Mouse (Mus musculus): Measurements from ENCODE around the gene Wfikkn1. TPM values are rescaled to one million over a fixed set of nuclear protein-coding genes. Genes with fewer than 3 reads are reported as not detected.

The Wfikkn1 gene
- total RNA-seq (2017), result 2.0 and 3.0 TPM in 2 replicates

DNA sequence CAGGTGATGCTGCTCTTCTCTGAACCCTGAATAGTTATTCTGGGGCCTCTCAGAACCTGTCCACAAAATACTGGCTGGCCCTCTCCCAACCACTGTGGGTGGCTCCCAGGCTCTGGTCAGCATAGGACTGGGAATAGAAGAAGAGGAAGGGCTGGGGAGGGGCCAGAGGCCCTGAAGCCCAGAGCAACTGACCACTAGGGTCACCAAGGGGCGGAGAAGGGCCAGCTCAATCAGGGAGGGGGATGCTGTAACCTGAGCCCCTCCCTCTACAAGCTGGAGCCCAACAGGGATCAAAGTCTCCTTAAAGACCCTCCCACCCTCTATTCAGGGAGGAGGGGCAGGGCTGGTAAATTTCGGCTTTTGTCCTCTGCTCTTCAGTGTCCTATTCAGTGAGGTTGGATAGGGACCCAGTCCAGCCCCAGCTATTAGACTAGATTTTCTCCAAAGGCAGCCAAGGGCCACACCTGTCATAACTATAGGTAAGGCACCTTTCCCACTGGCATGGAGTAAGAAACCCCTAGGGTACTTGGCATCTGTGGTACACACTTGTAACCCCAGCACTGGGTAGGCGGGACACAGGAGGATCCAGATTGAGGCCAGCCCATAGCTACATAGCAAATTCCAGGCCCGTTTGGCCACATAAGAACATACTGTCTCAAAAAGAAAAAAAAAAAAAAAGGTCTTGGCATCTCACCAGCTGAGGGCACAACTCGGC, at the start of gene Wfikkn1:
TSS of gene Wfikkn1 (minus strand) at position 663 of the 715 bp plus-strand sequence.
- no peak for ATAC-seq (ENCODE audit: extremely low read depth, insufficient number of reproducible peaks, low FRiP score, poor library complexity, severe bottlenecking)

DNA sequence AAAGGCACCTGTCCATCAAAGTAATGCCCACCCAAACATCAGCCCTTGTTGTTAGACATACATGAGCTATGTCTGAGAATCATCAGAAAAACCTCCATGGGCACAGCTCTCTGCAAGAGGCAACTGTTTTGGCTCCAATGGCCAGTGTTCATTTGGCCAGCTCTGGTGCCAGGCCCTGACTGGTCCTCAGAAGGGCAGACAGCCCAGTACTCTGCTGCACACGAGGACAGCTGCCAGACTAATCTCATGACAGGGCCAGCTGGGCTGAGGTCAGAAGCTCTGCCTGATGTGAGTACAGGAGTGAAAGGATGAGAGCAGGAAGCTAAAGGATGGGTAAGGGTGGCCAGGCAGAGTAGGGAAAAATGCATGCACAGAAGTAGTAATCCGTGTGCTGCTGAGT, 44.7 kb upstream of the Wfikkn1 start:
- no peak for ATAC-seq (ENCODE audit: extremely low read depth, insufficient number of reproducible peaks, low FRiP score, poor library complexity, severe bottlenecking)

DNA sequence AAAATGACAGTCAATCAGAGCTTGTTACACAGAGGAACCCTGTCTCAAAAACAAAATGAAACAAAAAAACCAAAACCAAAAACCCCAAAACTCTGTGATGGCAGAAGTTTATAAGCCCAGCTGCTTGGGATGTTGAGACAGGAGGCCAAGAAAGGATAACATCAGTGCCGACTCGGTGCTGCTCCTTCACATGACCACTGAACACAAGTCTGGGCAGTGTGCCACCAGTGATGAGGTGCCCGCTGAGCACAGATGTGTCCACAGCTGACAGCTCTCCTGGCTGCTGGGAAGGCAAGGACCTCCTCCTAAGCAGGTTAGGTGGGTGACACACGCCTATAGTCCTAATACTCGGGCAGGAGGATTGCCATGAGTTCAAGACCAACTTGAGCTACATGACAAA, 41.5 kb upstream of the Wfikkn1 start:
- ATAC-seq (ENCODE audit: extremely low read depth, insufficient number of reproducible peaks, low FRiP score, poor library complexity, severe bottlenecking), result no peak

DNA sequence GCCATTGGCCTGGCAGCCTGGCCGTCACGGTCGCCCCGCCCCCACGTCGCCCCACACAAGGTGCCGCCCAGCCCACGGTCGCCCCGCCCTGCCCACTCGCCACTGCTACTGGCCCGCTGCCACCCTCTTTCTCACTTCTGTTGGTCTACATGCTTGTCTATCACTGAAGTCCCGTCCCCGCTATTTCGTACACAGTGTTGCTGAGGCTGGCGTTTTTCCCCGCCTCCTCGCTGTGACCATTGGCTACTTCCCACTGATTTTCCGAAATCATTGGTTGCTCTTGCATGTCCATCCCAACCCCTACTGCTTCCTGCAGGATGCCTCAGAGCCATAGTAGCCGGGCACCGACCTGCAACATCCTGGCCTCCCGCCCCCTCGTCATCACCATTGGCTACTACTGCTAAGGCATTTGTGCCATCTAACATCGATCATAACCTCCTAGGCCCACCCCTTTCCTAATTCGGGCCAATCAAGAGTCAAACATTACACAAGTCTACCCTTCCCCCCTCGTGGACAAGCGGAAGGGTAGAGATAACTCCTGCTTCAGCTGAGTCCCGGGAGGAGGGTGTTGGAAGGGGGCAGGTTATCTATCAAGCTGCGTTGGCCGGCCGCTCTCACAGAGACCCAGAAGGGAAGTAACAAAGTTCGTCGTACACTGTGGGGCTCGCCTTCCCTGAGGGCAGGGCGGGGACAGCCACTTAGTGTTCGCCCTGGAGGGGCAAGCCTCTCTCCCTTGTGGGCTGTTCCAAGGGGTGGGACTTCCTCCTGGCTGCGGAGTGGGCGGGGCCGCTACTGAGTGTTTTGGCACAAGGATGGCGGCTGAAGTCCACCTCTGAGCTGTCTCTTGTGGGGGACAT, 39.4 kb upstream of the Wfikkn1 start:
- peak; percentile 88 for ATAC-seq (ENCODE audit: extremely low read depth, insufficient number of reproducible peaks, low FRiP score, poor library complexity, severe bottlenecking)

DNA sequence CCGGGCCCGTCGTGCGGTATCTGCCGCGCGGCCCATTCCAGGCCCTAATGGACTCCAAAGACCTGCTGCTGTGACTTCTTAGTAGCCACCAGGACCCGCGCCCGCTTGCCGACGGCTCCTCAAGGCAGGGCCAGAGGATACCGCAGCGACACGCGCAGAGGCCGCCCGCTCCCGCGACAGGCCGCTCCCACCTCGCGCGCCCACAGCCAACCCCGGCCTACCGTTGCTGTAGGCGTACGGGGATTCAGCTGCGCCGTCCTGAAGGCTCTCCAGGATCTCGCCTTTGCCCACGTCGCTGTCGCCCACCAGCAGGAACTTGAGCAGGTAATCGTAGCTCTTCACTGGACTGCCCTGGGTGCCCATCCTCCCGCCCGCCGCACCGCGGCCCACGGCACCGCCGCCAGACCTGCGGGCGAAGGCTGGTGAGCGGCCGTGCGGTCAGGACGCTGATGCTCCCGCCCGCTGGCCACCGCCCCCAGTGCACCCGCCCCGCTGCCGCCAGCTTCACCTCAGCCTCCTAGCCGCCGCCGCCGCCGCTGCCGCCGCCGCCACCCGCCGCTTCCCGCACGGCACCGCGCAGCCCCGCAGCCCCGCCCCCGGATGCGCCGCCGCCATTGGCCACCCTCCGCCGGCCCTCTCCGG, 38.6 kb upstream of the Wfikkn1 start, which contains the start of gene Rab40c:
TSS of gene Rab40c (minus strand) at position 584 of the 642 bp plus-strand sequence.
- ATAC-seq (ENCODE audit: extremely low read depth, insufficient number of reproducible peaks, low FRiP score, poor library complexity, severe bottlenecking), result no peak

DNA sequence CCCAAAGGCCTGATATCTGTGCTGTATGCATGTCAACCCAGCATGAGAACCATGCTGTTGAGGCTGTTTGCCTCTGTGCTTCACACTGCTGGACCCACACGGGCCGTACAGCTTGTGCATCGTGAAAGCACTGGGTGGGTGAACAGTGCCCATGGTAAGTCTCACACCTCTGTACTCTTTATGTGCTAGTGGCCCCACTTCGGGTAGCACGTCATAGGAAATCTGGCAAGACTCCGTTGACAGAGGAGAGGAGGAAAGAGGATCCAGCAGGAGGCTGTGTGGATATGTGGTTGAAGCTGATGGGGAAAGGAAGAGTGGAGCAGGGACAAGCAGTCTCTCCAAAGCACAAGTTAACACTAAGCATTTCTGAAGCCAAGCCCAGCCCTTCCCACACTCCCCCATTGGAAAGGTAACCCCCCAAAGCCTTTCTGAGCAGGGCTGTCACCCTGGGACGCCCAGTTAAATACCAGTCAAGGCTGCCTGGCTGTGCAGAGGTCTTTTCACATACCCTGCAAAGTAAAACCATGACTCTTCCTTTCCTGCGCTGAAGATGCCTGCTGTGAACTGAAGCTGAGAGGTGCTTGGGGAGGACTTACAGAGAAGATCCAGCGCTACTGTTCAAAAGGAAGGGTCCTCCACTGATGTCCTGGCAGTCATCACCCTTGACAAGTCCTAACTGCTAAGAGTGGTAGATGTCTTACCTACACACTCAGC, 37.5 kb upstream of the Wfikkn1 start:
- ATAC-seq (ENCODE audit: extremely low read depth, insufficient number of reproducible peaks, low FRiP score, poor library complexity, severe bottlenecking), result no peak

DNA sequence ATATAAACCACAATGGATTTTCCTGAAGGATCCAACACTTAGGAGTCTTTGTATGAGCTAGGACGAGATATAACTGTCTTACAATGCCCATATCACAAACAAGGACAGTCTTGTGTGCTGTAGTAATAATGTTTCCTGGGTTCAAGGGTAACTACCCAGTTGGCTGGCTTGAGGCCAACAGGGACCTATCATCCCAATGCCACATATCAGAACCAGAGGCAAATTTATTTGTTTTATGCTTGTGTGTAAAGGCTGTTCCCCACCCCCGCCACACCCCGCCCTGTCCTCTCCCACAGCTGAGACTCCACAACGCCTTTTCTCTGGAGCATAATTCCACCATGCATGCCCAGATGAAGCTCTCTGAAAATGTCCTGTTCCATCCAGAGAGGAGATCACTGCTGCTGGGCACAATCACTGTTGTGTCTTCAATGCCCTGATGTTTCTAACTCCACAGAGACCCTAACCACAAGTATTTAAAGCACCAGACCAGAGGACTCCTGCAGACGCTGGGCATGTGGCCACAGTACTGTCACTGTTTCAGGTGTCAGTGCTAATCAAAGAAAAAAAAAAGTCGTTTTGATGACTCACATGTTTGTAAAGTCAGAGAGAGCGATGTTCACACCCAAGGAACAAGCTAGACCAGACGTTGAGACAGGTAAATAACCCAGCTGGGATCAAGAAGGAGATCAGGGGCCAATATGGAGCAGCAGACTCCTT, 36.4 kb upstream of the Wfikkn1 start:
- no peak for ATAC-seq (ENCODE audit: extremely low read depth, insufficient number of reproducible peaks, low FRiP score, poor library complexity, severe bottlenecking)

DNA sequence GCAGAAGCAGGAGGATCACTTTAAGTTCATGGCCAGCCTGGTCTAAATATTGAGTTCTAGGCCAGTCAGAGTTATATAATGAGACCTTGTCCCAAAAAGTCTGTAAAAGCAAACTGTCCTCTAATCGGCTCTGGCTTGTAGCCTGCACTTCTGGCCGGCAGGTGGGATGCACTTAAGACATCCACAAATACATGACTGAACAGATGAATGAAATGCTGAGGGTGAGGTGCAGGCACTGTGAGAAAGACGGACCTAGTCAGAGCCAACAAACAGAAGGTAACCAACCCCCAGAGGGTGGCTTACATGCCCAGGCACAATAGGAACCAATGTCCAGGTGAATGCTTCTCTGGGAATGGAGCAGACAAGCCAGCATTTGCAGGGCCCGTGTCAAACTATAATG, 33.6 kb upstream of the Wfikkn1 start:
- no peak for ATAC-seq (ENCODE audit: extremely low read depth, insufficient number of reproducible peaks, low FRiP score, poor library complexity, severe bottlenecking)

DNA sequence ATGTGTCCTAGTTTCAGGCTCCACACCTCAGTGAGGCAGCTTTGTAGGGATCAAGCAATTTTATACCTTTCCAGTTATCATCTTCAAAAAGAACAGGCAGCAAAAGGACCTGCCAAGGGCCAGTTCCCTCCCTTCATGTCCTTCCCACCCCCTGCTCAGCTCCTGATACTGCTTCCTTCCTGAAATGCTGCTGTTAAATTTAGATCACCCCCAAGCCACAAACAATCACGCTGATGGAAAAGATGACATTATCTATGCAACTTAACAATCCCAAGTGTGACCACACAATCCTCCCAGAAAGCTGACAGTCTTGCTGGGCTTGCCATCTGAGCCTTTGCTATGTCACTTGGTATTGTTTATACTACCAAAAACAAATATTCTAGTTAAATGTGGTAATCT, 33.2 kb upstream of the Wfikkn1 start:
- no peak for ATAC-seq (ENCODE audit: extremely low read depth, insufficient number of reproducible peaks, low FRiP score, poor library complexity, severe bottlenecking)

DNA sequence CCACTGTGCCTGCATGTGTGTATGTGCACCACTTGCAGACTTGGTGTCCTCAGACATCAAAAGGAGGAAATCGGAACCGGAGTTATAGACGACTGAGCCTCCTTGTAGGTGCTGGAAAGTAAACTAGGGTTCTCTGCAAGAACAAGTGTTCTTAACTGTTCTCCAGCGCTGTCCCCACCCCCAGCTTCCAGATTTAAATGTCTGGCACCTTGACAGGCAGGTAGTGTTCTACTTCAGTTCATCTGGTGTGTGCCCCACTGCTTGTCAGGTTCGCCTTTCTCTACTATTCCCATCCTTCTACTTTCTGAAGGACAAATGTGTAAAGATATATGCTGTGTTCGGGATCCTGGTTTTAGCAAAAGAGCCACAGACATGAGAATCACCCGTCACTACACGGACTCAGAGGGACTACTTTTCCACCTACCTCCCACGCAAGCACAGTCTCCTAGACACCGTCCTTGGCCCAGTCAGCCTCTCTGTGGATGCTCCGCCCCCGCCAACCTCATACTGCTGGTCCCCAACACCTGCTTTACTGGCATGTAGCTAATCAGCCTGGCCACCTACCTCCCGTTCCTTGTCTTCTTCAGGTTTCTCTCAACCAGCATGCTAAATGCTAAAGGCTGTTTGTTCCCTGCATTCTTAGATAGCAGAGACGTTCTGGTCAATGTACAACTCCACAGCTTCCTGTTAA, 32.7 kb upstream of the Wfikkn1 start:
- ATAC-seq (ENCODE audit: extremely low read depth, insufficient number of reproducible peaks, low FRiP score, poor library complexity, severe bottlenecking), result no peak

DNA sequence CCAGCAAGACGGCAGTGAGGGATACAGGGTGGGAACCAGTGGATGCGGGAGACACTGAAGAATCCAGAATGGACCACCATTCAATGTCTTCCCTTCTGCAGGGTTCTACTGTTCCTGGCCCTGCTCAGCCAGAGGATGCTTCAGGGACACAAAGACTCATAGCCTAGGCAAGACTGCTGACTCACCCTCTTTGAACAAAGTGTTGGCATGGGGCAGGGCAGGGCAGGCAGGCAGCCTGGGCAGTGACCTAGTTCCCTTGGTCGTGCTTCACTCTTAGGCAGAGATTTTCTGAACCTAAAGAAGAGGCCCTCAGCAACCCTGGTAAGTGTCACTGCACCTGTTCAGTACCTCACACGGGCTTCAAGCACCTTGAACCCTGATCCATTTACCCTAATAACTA, 31.2 kb upstream of the Wfikkn1 start:
- ATAC-seq (ENCODE audit: extremely low read depth, insufficient number of reproducible peaks, low FRiP score, poor library complexity, severe bottlenecking), result no peak

DNA sequence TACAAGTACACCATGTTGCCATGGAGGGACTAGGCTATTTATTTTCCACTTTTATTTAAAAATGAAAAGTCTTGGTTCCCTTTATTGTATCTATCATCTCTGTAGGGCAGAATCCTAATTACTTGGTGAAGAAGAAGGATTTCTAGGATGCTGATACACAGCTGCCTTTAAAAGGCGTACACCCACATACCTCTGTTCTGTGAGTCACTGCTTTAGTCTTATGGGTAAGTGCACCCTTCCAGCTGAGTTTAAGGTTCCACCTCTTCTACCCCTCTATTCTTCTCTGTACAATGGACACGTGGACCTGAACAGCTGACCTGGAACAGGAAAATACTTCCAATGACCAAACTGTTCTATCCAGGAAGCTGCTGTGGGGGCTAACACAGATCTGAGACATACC, 27.0 kb upstream of the Wfikkn1 start:
- no peak for ATAC-seq (ENCODE audit: extremely low read depth, insufficient number of reproducible peaks, low FRiP score, poor library complexity, severe bottlenecking)

DNA sequence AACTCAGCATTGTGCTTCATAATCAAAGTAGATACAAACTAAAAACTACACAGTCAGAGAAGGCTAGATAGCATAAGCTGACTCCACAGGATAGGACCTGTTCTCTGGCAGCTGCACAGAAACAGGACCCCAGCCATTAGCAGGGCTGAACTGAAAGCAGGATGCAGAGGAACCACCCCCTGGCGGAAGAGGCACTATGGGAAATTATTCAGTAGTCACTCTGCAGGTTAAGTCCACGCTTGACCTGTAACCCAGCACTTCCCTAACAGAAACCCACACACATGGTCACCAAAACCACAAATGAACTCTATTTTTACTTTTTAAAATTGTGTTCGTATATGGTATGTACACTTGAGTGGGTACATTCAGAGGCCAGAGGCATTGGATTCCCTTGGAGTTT, 22.4 kb upstream of the Wfikkn1 start:
- ATAC-seq (ENCODE audit: extremely low read depth, insufficient number of reproducible peaks, low FRiP score, poor library complexity, severe bottlenecking), result 0 out of 2 replicates have a peak, but pooled peaks have one; percentile 48

DNA sequence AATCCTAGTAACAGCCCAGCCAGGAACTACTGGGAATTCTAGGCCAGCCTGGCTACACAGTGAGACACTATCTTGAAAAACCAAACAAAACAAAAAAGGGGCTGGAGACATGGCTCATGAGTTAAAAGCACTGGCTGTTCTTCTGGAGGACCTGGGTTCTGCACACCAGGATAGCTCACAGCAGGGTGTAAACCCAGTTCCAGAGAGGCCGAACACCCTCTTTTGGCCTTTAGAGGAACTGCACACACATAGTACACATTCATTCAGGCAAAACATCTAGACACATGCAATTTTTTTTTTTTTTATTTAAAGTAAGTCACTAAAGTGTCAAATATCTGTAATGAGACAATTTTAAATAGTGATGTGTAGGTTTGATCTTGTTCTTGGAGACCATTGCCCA, 19.5 kb upstream of the Wfikkn1 start:
- no peak for ATAC-seq (ENCODE audit: extremely low read depth, insufficient number of reproducible peaks, low FRiP score, poor library complexity, severe bottlenecking)

DNA sequence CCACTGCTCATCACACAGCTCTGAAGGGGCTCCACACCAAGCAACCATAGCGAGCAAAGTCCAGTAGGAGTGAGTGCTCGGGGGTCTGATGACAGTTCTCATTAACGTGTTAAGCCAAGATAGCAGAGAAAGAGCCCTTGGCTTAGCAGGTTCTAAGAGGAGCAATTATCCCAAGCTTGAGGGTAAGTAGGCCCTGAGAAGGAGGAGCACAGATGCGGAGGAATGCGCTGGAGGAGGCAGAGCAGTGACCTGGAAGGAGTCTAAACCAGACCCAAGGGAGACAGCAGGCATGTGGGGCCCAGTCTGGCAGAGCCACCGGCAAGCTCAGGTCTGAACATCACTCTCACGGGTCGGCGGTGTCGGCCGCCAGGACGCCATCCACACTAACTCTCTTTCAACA, 15.2 kb upstream of the Wfikkn1 start:
- ATAC-seq (ENCODE audit: extremely low read depth, insufficient number of reproducible peaks, low FRiP score, poor library complexity, severe bottlenecking), result no peak

DNA sequence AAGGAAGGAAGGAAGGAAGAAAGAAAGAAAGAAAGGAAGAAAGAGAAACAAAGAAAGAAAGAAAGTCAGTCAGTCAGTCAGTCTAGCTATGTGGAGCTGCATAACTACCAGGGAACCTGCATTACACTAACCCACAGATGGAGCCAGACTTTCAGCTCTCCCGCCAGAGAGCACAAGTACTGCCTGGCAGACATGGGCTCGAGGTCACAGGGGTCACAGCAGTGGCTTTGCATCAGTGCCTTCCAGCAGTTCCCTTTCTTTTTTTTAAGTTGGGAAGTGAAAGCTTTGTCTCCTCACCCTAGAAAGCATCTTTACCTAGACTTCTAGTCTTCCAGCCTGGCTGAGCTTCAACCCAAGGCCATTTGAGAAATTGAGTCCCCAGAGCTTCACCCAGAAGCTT, 14.8 kb upstream of the Wfikkn1 start:
- no peak for ATAC-seq (ENCODE audit: extremely low read depth, insufficient number of reproducible peaks, low FRiP score, poor library complexity, severe bottlenecking)

DNA sequence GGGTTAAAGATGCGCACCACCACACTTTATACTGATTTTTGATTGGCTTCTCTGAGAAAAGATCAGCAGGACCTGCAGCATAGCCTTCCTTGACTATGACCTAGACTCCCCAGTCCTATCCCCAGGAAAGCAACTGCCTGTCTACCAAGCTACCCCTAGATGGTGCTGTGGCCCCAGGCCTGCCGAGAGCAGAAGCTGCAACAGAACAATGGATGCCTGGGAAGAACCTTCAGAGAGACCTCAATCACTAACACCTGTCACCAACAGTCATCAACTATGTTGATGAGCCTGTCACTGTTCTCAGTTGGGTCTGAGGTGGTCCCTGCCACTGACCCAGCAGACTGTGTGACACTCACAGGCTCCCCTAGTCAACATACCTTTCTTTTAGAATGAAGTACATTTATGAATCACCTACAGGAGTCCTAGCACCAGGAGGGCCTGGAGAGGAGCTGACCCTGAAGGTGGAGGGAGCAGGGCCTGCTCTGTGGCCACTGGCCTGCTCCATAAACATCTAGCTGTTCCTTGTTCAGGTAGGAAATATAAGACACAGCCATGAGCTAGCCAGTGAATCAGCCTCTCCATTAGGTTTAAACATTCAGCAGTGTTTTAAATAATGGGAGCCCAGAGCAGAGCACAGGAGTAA, 13.4 kb upstream of the Wfikkn1 start:
- ATAC-seq (ENCODE audit: extremely low read depth, insufficient number of reproducible peaks, low FRiP score, poor library complexity, severe bottlenecking), result peak; percentile 92

DNA sequence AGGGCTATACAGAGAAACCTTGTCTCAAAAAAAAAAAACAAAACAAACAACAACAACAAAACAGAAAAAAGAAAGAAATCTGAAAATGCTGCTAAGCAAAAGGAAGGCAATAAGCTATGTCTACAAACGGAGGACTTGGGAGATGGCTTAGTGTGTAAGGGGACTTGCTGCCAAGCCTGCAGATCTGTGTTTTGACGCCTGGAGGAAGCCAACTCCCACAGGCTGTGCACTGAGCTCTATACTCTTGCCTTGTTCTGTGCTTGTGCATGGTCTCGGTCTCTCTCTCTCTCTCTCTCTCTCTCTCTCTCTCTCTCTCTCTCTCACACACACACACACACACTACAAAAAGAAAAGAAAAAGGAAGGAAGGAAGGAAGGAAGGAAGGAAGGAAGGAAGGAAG, 8.2 kb upstream of the Wfikkn1 start:
- ATAC-seq (ENCODE audit: extremely low read depth, insufficient number of reproducible peaks, low FRiP score, poor library complexity, severe bottlenecking), result no peak

Measured in neutrophil, adult 5-6 weeks (primary cell).